Mouse (Mus musculus) heart, adult 2 months (tissue): ENCODE data around the gene Ip6k1.
A peak's percentile ranks its signal among the peaks of the same experiment; 100 is the strongest.

Experiments used
- CTCF ChIP-seq: fragments of 200-600 bp; IDR thresholded peaks from 2 replicates; pipeline ENCODE4 v1.8.1; 2022; ENCODE audit warnings: antibody characterized with exemption, mild to moderate bottlenecking, moderate library complexity
- POLR2A ChIP-seq: fragments of 200-500 bp; IDR thresholded peaks from 2 replicates; pipeline ENCODE4 v1.6.1; 2011; ENCODE audit warnings: mild to moderate bottlenecking, low read depth, low read length, control low read depth; ENCODE audit not compliant: insufficient read depth

- TF ChIP-seq CTCF: no peak
- TF ChIP-seq POLR2A: 0 out of 2 replicates have a peak, but pooled peaks have one; percentile 20
These were observed 653 bp downstream of the Ip6k1 start for GRCm38 (mm10) chr9:108002778-108003530.
